Mouse (Mus musculus): Measurements from ENCODE around the gene Utf1.

Gene Utf1

GRCm38 (mm10) chr7:139943674-139944281 is at the start of gene Utf1:
Gene Utf1 (plus strand): TSS chr7:139943789.
- in situ Hi-C loops (cut with MseI, MboI) = no loop called here

GRCm38 (mm10) chr7:139894655-139895557 is 48.7 kb upstream of the Utf1 start, which contains the start of gene Kndc1:
Gene Kndc1 (plus strand): TSS chr7:139894696.
- in situ Hi-C loops (cut with MseI, MboI) = no loop called here

DNA sequence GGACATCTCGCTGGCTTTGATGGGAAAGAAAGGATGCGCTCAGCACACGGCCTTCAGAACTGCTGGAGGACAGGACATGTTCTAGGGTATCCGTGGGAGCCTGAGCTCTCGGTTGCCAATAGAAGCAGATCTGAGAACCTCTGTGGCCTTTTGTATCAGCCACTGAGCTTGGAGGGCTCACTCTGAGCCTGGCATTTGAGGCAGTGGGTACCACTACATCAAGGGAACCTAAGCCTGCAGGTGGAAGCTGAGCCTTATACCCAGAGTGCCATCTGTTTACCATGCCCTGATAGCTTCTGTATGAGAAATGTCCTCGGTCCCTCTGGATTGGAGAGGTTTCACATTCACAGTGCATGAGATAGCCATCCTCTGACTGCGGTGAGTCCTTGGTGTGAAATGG is 47.3 kb upstream of the Utf1 start:
- in situ Hi-C loops (cut with MseI, MboI) = no loop called here

DNA sequence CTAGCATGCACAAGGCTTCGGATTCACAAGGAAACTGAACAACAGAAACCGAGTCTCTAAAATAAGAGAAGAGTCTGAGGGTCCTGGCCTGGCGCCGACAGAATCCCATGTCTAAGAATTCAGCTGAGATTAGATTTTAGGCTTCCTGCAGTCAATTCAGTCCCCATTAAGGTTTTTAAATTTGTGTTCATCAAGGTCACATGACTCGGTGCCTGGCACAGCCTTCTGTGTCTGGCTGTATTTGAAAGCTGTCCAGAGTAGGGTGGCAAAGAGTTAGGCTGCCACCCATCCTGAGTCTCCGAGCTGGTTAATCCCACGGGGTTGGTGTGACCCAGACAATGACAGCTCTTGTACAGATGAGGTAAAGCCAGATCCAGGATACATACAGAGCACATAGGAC is 46.8 kb upstream of the Utf1 start:
- in situ Hi-C loops (cut with MseI, MboI) = no loop called here

GRCm38 (mm10) chr7:139898606-139899005 is 45.0 kb upstream of the Utf1 start:
- in situ Hi-C loops (cut with MseI, MboI) = no loop called here

GRCm38 (mm10) chr7:139899505-139899904 is 44.1 kb upstream of the Utf1 start:
- in situ Hi-C loops (cut with MseI, MboI) = no loop called here

- in situ Hi-C loops (cut with MseI, MboI) = loop anchor here in 1 of 2 experiments (10.0 kb wide), 2 partner anchors 94 to 164 kb away; partner anchors contain the start of gene Adam8
Observed at GRCm38 (mm10) chr7:139900456-139900855, 43.1 kb upstream of the Utf1 start.

DNA sequence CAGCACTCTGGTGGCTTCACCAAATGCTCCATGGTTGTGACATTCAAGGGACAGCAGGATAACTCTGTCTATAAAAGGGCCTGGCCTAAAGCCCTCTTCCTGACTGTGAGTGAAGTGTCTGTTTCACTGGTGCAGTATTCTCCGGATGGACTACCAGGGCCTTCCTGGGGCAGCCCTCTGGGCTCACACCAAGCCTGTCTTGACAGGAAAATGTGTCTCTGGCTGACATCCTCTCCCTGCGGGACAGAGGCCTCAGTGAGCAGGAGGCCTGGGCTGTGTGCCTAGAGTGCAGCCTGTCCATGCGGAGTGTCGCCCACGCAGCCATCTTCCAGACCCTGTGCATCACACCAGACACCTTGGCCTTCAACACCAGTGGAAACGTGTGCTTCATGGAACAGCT is 42.7 kb upstream of the Utf1 start:
- in situ Hi-C loops (cut with MseI, MboI) = loop anchor here in 1 of 2 experiments (10.0 kb wide), 2 partner anchors 94 to 164 kb away; partner anchors contain the start of gene Adam8

DNA sequence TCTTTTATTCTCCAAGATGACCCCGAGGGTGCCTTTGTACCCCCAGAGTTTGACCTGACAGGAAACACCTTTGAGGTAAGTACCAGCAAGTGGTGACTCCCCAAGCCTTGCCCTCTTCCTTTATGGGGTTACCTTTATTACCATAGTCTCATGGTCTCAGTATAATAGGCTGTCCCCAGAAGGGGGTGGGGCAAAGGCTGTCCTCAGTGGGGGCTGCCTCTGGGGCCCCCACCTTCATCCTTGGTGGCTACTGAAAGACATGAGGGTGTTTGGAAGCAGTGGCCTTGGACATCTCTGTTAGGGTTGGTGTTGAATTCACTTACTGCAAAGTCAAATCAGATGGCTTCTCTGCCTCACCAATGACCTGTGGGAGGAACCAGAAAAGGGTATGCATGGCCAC is 41.6 kb upstream of the Utf1 start:
- in situ Hi-C loops (cut with MseI, MboI) = loop anchor here in 1 of 2 experiments (10.0 kb wide), 2 partner anchors 93 to 163 kb away; partner anchors contain the start of gene Adam8

DNA sequence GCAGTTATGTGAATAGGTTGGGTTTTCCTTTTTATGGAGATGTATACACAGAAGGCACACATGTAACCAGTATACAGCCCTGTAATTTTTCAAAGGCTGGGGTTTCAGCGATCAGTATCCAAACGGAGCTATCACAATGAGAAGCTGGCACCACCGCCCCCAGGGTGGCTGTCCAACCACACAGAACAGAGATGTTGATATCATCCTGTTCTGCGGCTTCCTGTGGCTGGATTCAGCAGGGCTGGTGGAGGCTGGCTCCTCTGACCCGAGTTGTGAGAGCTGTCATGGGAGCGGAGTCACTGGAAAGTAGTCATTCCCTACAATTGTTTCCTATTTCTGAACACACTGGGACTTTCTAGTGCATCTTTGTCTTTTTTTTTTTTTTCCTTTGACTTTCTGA is 38.3 kb upstream of the Utf1 start:
- in situ Hi-C loops (cut with MseI, MboI) = loop anchor here in 1 of 2 experiments (10.0 kb wide), 2 partner anchors 90 to 160 kb away; partner anchors contain the start of gene Adam8

DNA sequence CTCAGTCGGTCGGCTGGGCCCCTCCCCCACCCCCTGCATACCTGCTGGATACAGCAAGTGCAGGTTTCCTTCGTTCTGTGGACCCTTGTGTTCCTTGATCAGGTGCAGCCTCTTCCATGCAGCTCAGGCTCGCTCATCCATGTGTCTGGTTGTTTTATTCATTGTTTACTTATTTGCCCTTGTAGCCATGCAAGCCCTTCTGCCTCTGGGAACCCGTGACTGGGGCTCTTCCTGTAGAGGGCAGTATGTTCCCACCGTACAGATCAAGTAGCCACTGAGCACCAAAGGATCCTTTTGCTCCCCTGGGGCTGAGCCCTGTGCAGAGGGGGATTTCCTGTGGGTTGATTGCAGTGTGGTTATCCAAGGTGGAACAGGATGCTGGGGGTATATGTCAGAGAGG is 37.9 kb upstream of the Utf1 start:
- in situ Hi-C loops (cut with MseI, MboI) = loop anchor here in 1 of 2 experiments (10.0 kb wide), 2 partner anchors 89 to 159 kb away; partner anchors contain the start of gene Adam8

DNA sequence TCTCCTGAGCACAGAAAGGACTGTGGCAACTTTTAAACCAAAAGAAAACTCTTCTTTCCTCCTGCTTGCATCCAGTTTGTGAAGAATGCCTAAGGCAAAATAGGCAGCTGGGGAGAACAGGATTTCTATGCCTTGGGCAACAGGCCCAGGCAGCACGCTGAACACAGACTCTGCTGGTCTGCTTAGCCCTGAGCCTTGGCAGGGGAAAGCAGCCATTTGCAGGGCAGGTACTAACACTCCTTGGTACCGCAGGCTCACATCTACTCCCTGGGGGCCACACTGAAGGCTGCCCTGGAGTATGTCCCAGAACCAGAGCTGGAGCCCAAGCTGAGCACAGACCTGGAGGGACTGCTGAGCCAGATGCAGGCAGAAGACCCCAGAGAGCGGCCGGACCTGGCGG is 35.4 kb upstream of the Utf1 start:
- in situ Hi-C loops (cut with MseI, MboI) = loop anchor here in 1 of 2 experiments (10.0 kb wide), 2 partner anchors 87 to 157 kb away; partner anchors contain the start of gene Adam8

DNA sequence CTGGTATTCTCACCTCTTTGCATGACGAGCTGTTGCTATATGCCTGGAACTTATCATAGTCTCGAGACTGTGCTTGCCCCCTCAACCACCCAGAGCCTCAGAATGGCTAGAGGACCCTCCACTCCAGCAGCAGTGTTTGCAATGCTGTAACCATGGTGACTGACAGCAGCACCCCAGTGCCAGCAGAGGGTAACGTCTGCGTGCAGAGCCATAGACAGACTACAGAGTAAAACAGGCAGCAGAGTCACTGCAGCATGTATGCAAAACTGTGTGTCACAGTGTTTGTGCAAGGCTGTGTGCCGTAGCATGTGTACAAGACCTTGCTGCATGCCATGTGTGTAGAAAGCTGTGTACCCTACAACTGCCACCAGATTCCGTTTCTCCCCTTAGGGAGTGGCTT is 34.1 kb upstream of the Utf1 start:
- in situ Hi-C loops (cut with MseI, MboI) = loop anchor here in 1 of 2 experiments (10.0 kb wide), 2 partner anchors 85 to 155 kb away; partner anchors contain the start of gene Adam8

GRCm38 (mm10) chr7:139910204-139910835 is 33.3 kb upstream of the Utf1 start:
- in situ Hi-C loops (cut with MseI, MboI) = no loop called here

DNA sequence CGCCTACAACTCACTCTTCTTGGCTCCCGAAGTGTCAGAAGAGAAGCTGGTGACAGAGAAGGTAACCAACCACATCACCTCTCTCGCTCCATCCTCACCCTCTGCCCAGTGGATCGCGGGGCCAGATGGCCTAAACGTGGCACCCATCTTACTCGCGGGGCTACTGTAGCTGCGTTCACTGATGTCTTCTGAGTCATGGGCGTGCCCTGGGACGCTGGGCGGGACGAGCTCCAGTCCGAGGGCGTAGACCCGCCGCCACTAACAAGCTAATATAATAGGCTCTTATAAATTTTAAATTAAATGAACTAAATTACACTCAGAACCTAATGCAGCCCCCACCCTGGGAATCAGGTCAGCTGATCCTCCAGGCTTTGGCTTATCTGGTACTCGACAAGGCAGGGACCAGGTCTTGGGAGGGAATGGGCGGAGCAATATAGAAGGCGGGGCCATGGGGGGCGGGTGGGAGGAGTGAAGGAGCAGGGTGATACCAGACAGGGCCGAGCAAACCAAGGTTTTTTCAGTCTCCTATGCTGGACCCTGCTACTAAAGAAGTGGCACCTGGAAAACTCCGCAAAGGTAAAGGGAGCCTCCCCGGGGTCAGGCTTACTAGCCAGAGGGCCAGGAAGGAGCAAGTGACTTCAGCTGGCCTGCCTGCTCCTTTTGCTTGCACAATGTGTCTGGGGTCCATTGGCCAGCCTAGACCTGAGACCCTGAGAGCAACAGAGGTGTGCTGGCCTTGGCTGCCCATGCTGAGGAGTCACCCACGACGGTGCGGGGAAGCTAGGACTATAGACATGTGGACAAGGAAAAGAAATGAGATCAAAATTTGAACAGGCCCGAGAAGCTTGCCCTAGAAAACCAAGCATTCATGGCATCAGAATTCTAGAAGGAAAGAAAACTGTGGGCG is 29.2 kb upstream of the Utf1 start:
- in situ Hi-C loops (cut with MseI, MboI) = no loop called here

GRCm38 (mm10) chr7:139915646-139916257 is 27.8 kb upstream of the Utf1 start:
- in situ Hi-C loops (cut with MseI, MboI) = no loop called here

- in situ Hi-C loops (cut with MseI, MboI) = no loop called here
Observed at GRCm38 (mm10) chr7:139916345-139916744, 27.2 kb upstream of the Utf1 start.

DNA sequence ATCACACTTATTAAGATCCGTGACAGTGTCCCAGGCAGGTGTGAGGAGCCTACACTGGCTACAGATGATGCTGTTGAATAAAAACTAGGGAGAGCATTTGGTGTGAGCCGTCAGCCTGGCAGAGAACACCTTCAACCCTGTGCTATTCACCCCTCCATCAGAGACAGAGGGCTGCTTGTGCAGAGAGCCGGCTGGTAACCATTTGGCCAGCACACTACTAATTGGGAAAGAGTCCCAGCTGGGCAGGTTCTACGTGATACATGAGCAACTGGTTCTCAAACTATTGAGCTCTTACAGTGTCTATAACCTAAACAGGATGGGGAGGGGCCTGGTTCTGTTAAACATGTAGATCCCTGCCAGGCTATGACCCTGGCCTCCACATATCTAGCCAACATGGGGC is 25.3 kb upstream of the Utf1 start:
- in situ Hi-C loops (cut with MseI, MboI) = no loop called here

DNA sequence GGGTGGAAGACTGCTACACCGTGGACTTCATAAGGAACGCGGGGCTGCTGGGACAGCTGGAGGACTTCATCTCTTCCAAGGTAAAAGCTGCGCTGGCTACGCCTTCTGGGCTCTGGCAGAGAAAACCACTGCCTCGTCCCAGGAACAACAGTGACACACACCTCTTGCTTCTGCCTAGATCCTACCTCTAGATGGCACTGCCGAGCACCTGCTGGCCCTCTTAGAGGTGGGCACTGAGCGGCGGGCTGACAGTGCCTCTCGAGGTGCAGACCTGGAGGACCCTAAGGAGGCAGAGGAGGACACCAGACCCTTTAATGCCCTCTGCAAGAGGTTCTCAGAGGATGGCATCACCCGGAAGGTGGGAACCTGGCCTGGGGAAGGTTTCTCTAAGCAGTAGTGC is 12.9 kb upstream of the Utf1 start:
- in situ Hi-C loops (cut with MseI, MboI) = no loop called here

DNA sequence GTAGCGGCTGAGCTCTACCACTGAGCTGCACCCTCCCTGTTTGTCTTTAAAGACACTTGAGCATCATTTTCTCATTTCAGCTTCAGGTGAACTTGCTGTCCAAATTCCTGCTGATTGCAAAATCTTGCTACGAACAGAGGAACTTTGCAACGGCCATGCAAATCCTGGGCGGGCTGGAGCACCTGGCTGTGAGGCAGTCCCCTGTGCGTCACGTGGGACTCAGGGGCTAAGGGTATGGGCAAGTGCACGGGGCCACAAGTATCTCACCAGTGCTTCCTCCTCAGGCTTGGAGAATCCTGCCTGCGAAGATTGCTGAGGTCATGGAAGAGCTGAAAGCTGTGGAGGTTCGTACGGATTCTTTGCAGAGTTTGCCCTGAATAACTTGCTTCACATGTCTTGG is 6.9 kb upstream of the Utf1 start:
- in situ Hi-C loops (cut with MseI, MboI) = no loop called here

Measured in mouse trophoblast stem cell (cell line).